In the genomic region with DNA sequence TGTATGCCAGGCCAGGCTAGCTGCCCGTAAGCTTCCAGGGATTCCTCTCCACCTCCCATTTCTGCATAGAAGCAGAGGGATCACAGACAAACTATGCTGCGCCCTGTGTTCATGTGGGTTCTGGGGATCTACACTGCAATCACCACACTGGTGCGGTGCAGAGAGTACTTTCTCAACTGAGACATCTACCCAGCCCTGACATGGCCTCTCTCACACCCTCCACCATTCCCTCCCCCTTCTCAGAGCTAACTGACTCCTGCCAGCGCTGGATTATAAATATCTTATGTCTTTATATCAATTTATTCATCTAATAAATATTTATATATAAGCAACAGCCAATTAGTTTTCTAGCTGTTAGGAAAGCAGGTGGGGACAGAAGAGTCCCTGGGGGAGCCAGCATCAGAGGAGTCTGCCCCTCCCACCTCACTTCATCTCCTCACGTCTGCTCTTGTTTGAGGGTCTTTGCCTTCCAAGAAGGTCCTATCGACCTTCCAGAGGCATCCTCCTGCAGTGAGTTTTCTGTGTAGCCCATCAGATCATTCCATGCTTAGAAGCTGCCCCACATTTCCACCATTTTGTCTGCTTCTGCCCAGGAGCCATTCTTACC, we compare ENCODE assay signal across 31 mouse cellular contexts. TPM values are rescaled to one million over a fixed set of nuclear protein-coding genes. Genes with fewer than 3 reads are reported as not detected.
DNase-seq lines count a peak whose midpoint lies in the region; ATAC-seq lines count a peak whose summit lies in the region.
"Had no signal": no experiment of that assay in that cellular context is flagged by ENCODE, and none has a peak within 500 bp of the region (broad histone marks: within the 10 kb centered on the region; RNA-seq: fewer than 3 reads in every experiment).

No protein-coding gene starts in this region.

- no peak for ATAC-seq in forebrain, embryonic 12.5 days (ENCODE audit: low FRiP score)
- ATAC-seq in forebrain, embryonic 15.5 days (replicated peaks) = no peak
- 0 out of 2 replicates have a peak, but pooled peaks have one; percentile 56 for ATAC-seq in midbrain, embryonic 12.5 days (ENCODE audit: low FRiP score, low read depth)
- no peak for ATAC-seq in midbrain, embryonic 11.5 days (ENCODE audit: low FRiP score)
- ATAC-seq in hindbrain, embryonic 13.5 days (ENCODE audit: low FRiP score) = no peak
- ATAC-seq in midbrain, embryonic 16.5 days = peak; percentile 56; the same call in 1 of the 2 replicates
- ATAC-seq: intestine, postnatal 0 days had no signal

- H3K9me3 ChIP-seq in forebrain, embryonic 12.5 days = 0 out of 2 replicates have a peak, but pooled peaks cover 6% of the 10 kb centered on the region
- no peaks in the 10 kb centered on the region for H3K9me3 ChIP-seq in forebrain, embryonic 15.5 days
- H3K9me3 ChIP-seq in midbrain, embryonic 12.5 days = no peaks in the 10 kb centered on the region
- H3K9me3 ChIP-seq in midbrain, embryonic 11.5 days (ENCODE audit: control insufficient read depth, low read length) = no peaks in the 10 kb centered on the region
- no peaks in the 10 kb centered on the region for H3K9me3 ChIP-seq in hindbrain, embryonic 13.5 days
- H3K9me3 ChIP-seq in midbrain, embryonic 16.5 days (replicated peaks; ENCODE audit: control insufficient read depth, low read length, poor library complexity, severe bottlenecking) = no peaks in the 10 kb centered on the region
- H3K9me3 ChIP-seq: stomach, embryonic 15.5 days had no signal

- no peak overlapping the region for H3K4me2 ChIP-seq in forebrain, embryonic 12.5 days
- H3K4me2 ChIP-seq in forebrain, embryonic 15.5 days (replicated peaks) = no peak overlapping the region
- no peak overlapping the region; the same call in 1 of the 2 replicates for H3K4me2 ChIP-seq in midbrain, embryonic 12.5 days (replicated peaks)
- no peak overlapping the region for H3K4me2 ChIP-seq in midbrain, embryonic 11.5 days
- H3K4me2 ChIP-seq in hindbrain, embryonic 13.5 days = no peak overlapping the region
- H3K4me2 ChIP-seq in midbrain, embryonic 16.5 days (ENCODE audit: low read length) = peak overlapping the region; percentile 25; the same call in 1 of the 2 replicates
- H3K4me2 ChIP-seq: heart, embryonic 11.5 days; stomach, embryonic 15.5 days had no signal

- no peaks in the 10 kb centered on the region for H3K36me3 ChIP-seq in forebrain, embryonic 12.5 days (replicated peaks)
- H3K36me3 ChIP-seq in forebrain, embryonic 15.5 days = no peaks in the 10 kb centered on the region
- H3K36me3 ChIP-seq in midbrain, embryonic 12.5 days = no peaks in the 10 kb centered on the region
- H3K36me3 ChIP-seq in midbrain, embryonic 11.5 days (ENCODE audit: control insufficient read depth, insufficient read depth, low read length) = no peaks in the 10 kb centered on the region
- H3K36me3 ChIP-seq in hindbrain, embryonic 13.5 days = no peaks in the 10 kb centered on the region
- no peaks in the 10 kb centered on the region for H3K36me3 ChIP-seq in midbrain, embryonic 16.5 days (ENCODE audit: control insufficient read depth, insufficient read depth, low read length)
- H3K36me3 ChIP-seq: G1E; stomach, embryonic 15.5 days had no signal

- no peak overlapping the region for H3K4me3 ChIP-seq in forebrain, embryonic 12.5 days (replicated peaks)
- H3K4me3 ChIP-seq in forebrain, embryonic 15.5 days = no peak overlapping the region
- no peak overlapping the region for H3K4me3 ChIP-seq in midbrain, embryonic 12.5 days
- H3K4me3 ChIP-seq in midbrain, embryonic 11.5 days (ENCODE audit: low read depth, low read length) = no peak overlapping the region
- H3K4me3 ChIP-seq in hindbrain, embryonic 13.5 days = no peak overlapping the region
- no peak overlapping the region for H3K4me3 ChIP-seq in midbrain, embryonic 16.5 days (ENCODE audit: low read depth, low read length)
- H3K4me3 ChIP-seq: erythroblast, embryonic 14.5 days; stomach, embryonic 15.5 days had no signal

- no peak for DNase-seq in midbrain, embryonic 11.5 days (ENCODE audit: low spot score, missing footprints)
- DNase-seq in adrenal gland, postnatal 4 days (ENCODE audit: low spot score in 2 of 2) = no peak
- no peak for DNase-seq in left cerebral cortex, postnatal 36 days (ENCODE audit: low spot score in 2 of 2)
- DNase-seq: adrenal gland, adult 8-10 months; cerebellum, adult 11 months; cerebellum, adult 9-10 months; embryo, embryonic 11 days; gastrocnemius, postnatal 14 days; heart, adult 18-20 months; heart, postnatal 36 days; kidney, postnatal 14 days; layer of hippocampus, adult 9-11 months; liver; lung, adult 2 months; lung, postnatal 10 days; right cerebral cortex, postnatal 14 days had no signal

- intact Hi-C loops in left cerebral cortex, postnatal 36 days (cut with DNase I) = no loop called here

- no peaks in the 10 kb centered on the region for H3K27me3 ChIP-seq in forebrain, embryonic 12.5 days
- H3K27me3 ChIP-seq in forebrain, embryonic 15.5 days = no peaks in the 10 kb centered on the region
- no peaks in the 10 kb centered on the region; the same call in 1 of the 2 replicates for H3K27me3 ChIP-seq in midbrain, embryonic 12.5 days
- H3K27me3 ChIP-seq in midbrain, embryonic 11.5 days (ENCODE audit: control insufficient read depth, insufficient read depth, low read length) = no peaks in the 10 kb centered on the region
- no peaks in the 10 kb centered on the region for H3K27me3 ChIP-seq in hindbrain, embryonic 13.5 days
- no peaks in the 10 kb centered on the region for H3K27me3 ChIP-seq in midbrain, embryonic 16.5 days (ENCODE audit: control insufficient read depth, insufficient read depth, low read depth, low read length)
- H3K27me3 ChIP-seq: stomach, embryonic 15.5 days had no signal

- no peak overlapping the region for H3K9ac ChIP-seq in forebrain, embryonic 12.5 days
- H3K9ac ChIP-seq in forebrain, embryonic 15.5 days (replicated peaks) = no peak overlapping the region
- no peak overlapping the region; the same call in 1 of the 2 replicates for H3K9ac ChIP-seq in midbrain, embryonic 12.5 days (replicated peaks)
- H3K9ac ChIP-seq in midbrain, embryonic 11.5 days (ENCODE audit: low read length) = no peak overlapping the region
- no peak overlapping the region for H3K9ac ChIP-seq in hindbrain, embryonic 13.5 days
- H3K9ac ChIP-seq in midbrain, embryonic 16.5 days (ENCODE audit: low read depth, low read length) = no peak overlapping the region
- H3K9ac ChIP-seq: liver, embryonic 14.5 days; stomach, embryonic 15.5 days had no signal

- H3K27ac ChIP-seq in forebrain, embryonic 12.5 days = 0 out of 2 replicates have a peak overlapping the region, but pooled peaks have one; percentile 8
- no peak overlapping the region for H3K27ac ChIP-seq in forebrain, embryonic 15.5 days (replicated peaks)
- peak overlapping the region; percentile 36 for H3K27ac ChIP-seq in midbrain, embryonic 12.5 days (replicated peaks)
- H3K27ac ChIP-seq in midbrain, embryonic 11.5 days (ENCODE audit: low read depth, low read length) = no peak overlapping the region
- peak overlapping the region; percentile 62 for H3K27ac ChIP-seq in hindbrain, embryonic 13.5 days
- peak overlapping the region; percentile 79 for H3K27ac ChIP-seq in midbrain, embryonic 16.5 days (ENCODE audit: low read length)
- H3K27ac ChIP-seq: liver, embryonic 14.5 days; stomach, embryonic 15.5 days had no signal

- 69% methylated on average over 6 of the region's 6 CpGs for WGBS in forebrain, embryonic 12.5 days
- WGBS in forebrain, embryonic 15.5 days = 54% methylated on average over 6 of the region's 6 CpGs
- 63% methylated on average over 6 of the region's 6 CpGs for WGBS in midbrain, embryonic 12.5 days
- 74% methylated on average over 6 of the region's 6 CpGs for WGBS in midbrain, embryonic 11.5 days
- WGBS in hindbrain, embryonic 13.5 days = 59% methylated on average over 6 of the region's 6 CpGs
- WGBS in midbrain, embryonic 16.5 days = 41% methylated on average over 6 of the region's 6 CpGs

- H3K4me1 ChIP-seq in forebrain, embryonic 12.5 days = peaks cover 11% of the 10 kb centered on the region
- H3K4me1 ChIP-seq in forebrain, embryonic 15.5 days = peaks cover 9% of the 10 kb centered on the region
- peaks cover 8% of the 10 kb centered on the region; the same call in 1 of the 2 replicates for H3K4me1 ChIP-seq in midbrain, embryonic 12.5 days
- no peaks in the 10 kb centered on the region for H3K4me1 ChIP-seq in midbrain, embryonic 11.5 days (ENCODE audit: control insufficient read depth, insufficient read depth, low read length)
- H3K4me1 ChIP-seq in hindbrain, embryonic 13.5 days (replicated peaks) = peaks cover 9% of the 10 kb centered on the region
- H3K4me1 ChIP-seq in midbrain, embryonic 16.5 days (ENCODE audit: control insufficient read depth, insufficient read depth, low read length) = peaks cover 10% of the 10 kb centered on the region
- H3K4me1 ChIP-seq: stomach, embryonic 15.5 days had no signal

RNA-seq across cellular contexts. Expression of a gene that starts 58.7 kb away (rescaled TPM):
- not detected in 2 replicates for polyA plus RNA-seq in forebrain, embryonic 12.5 days (2016; fragmentation: Nextera tagmentation; extraction: Ambion mirVana)
- not detected in 2 replicates for polyA plus RNA-seq in forebrain, embryonic 15.5 days (2015; fragmentation: Nextera tagmentation; extraction: Ambion mirVana)
- not detected in 2 replicates for polyA plus RNA-seq in midbrain, embryonic 12.5 days (2016; fragmentation: Nextera tagmentation; extraction: Ambion mirVana)
- polyA plus RNA-seq in midbrain, embryonic 11.5 days (2014; fragmentation: Nextera tagmentation; extraction: Ambion mirVana) = not detected in 2 replicates
- not detected in 2 replicates for polyA plus RNA-seq in hindbrain, embryonic 13.5 days (2015; fragmentation: Nextera tagmentation; extraction: Ambion mirVana)
- polyA plus RNA-seq in midbrain, embryonic 16.5 days (2015; fragmentation: Nextera tagmentation; extraction: Ambion mirVana) = not detected in 2 replicates
- total RNA-seq in adrenal gland, postnatal 4 days (2021) = not detected
- not detected for total RNA-seq in left cerebral cortex, postnatal 36 days (2021)
- total RNA-seq: adrenal gland, adult 8-10 months; gastrocnemius, postnatal 14 days; heart, postnatal 36 days; neutrophil, adult 5-6 weeks had no signal
- polyA plus RNA-seq: embryonic facial prominence, embryonic 14.5 days; erythroblast, embryonic 14.5 days; G1E; intestine, postnatal 0 days; limb, embryonic 11.5 days; neural tube, embryonic 11.5 days; stomach, embryonic 15.5 days had no signal

Comparison
In these comparisons a context has a peak if more than half of its experiments do, and no peak if none do; other contexts are left out.
1. ATAC-seq: peak in midbrain, embryonic 12.5 days (single experiment) and midbrain, embryonic 16.5 days (single experiment); none in forebrain, embryonic 12.5 days (single experiment), forebrain, embryonic 15.5 days (single experiment), midbrain, embryonic 11.5 days (single experiment) and hindbrain, embryonic 13.5 days (single experiment).
2. H3K27ac ChIP-seq: peak in forebrain, embryonic 12.5 days (single experiment), midbrain, embryonic 12.5 days (single experiment), hindbrain, embryonic 13.5 days (single experiment) and midbrain, embryonic 16.5 days (single experiment); none in forebrain, embryonic 15.5 days (single experiment) and midbrain, embryonic 11.5 days (single experiment).